Mouse (Mus musculus): ENCODE measurements around the gene Sept11. TPM values are rescaled to one million over a fixed set of nuclear protein-coding genes. Genes with fewer than 3 reads are reported as not detected.

Sept11 gene
- polyA plus RNA-seq, 1 experiment = 29.9 TPM

DNA sequence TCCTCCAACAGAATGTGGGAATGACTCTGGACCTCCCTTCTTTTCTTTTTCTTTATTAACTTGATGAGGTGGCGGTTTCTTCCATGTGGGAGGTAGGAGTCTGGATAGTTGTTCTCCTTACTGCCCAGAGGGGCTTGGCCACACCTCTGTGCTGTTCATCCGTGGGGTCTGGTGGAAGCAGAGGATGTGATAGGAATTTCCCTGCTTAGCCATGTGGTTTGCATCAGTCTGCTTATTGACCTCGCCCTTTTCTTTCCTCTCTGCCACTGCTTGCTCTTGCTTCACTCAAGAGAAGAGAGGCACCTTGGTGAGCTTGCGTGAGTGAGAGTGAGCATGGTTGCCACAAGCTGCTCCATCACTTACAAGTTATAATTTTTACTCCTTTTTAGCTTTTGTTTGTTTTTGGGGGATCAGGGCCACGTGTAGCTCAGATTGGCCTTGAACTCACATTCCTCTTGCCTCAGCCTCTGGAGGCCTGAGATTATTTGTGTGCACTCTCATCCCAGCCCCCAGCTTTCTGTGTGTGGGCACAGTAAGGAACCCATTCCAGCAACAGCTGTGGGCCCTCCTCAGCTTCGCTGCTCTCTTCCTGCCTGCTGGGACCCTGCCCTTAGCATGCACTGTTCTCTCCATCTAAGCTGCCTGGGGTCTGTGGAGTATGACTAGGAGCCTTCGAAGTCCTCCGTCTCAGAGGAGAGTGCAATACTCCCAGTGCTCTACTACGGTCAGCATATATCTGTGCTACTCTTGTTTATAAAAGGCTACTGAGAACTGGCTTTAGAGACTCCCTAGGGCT is 31.0 kb downstream of the Sept11 start:
- DNase-seq (ENCODE audit: low read depth, low spot score) = no peak
- 69% methylated on average over 9 of the region's 9 CpGs for WGBS

GRCm38 (mm10) chr5:93125325-93125724 is 32.1 kb downstream of the Sept11 start:
- DNase-seq (ENCODE audit: low read depth, low spot score) = no peak
- WGBS = 93% methylated on average over 6 of the region's 6 CpGs

DNA sequence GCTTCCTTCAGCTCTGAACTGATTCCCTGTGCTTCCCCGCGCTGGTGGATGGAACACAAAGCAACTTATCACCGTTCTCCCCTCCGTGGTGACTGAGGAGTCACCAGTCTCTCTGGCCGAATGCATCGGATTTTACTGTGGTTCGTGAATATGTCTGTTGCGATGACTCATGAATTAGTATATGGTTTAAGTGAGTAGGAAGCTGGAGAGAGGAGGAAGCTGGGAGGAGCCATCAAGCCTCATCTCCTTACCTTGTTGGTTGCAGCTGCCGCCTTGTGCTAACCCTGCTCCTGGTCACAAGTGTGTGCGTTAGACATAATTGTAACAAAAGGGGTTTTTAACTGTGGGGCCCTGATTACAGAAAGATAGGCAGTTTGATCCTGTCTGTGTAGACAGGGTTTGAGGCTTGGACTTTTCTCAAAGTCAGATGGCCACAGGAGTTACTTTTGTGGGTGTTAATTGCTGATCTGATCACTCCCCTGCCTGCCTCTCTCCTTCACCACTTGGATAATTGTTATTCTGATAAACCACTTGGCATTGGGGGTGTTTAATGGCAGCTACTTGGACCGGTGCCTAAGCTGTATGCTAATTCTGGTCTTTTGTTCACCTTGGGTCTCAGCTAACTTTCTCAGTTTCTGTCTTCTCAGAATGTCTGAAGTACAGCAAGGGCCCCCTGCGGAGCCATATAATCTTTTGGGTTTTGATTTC is 33.1 kb downstream of the Sept11 start:
- WGBS = 69% methylated on average over 12 of the region's 12 CpGs
- DNase-seq (ENCODE audit: low read depth, low spot score) = no peak

- no peak for DNase-seq (ENCODE audit: low read depth, low spot score)
- WGBS = 87% methylated on average over 4 of the region's 4 CpGs
Observed at GRCm38 (mm10) chr5:93126930-93127562, 33.8 kb downstream of the Sept11 start.

GRCm38 (mm10) chr5:93127722-93128121 is 34.5 kb downstream of the Sept11 start:
- peak; percentile 57 for DNase-seq (ENCODE audit: low read depth, low spot score)
- WGBS = 0% methylated on average over 3 of the region's 3 CpGs

- peak; percentile 47 for DNase-seq (ENCODE audit: low read depth, low spot score)
- 32% methylated on average over 3 of the region's 3 CpGs for WGBS
Observed at GRCm38 (mm10) chr5:93128765-93129164, 35.5 kb downstream of the Sept11 start.

DNA sequence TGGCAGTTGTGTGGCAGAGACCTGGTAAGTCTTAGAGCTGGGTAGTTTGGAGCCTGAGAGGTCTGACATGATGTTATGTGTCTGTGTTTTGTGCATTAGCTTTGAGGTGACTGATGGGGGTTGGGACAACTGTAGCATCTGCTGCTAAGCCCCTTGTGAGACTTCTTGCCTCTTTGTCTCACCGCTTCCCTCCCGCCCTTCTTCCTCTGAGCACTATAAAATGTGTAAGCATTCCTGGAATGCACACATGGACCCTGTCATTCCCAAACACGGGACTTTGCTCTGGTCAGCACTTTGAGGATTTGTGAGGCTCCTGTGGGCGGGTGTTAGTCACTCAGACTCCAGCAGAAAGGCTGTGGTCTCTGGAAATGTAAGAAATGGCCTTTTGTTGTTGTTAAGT is 36.7 kb downstream of the Sept11 start:
- DNase-seq (ENCODE audit: low read depth, low spot score) = no peak
- 37% methylated on average over 4 of the region's 4 CpGs for WGBS

DNA sequence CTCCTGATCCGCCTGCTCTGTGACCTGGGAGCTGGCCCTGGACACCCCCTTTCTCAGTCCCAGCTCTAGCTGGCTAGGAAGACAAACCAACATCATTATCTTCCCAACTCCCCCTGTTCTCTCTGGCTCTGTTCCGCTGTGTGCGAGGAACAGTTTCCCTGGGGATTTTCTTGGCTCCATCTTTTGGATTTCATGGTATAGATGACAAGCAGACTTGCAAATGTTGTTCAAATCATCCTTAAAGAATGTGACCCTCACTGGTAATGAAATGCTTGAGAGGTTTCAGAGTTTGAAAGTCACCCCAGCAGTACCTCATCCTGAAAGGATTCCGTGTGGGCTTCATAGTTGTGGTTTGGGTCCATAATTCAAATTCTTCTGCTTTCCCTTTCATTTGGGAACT is 38.2 kb downstream of the Sept11 start:
- WGBS = 75% methylated on average over 4 of the region's 4 CpGs
- DNase-seq (ENCODE audit: low read depth, low spot score) = no peak

GRCm38 (mm10) chr5:93133445-93134244 is 40.4 kb downstream of the Sept11 start:
- 27% methylated on average over 10 of the region's 10 CpGs for WGBS
- no peak for DNase-seq (ENCODE audit: low read depth, low spot score)

GRCm38 (mm10) chr5:93135368-93136107 is 42.3 kb downstream of the Sept11 start:
- DNase-seq (ENCODE audit: low read depth, low spot score) = no peak
- WGBS = 75% methylated on average over 10 of the region's 10 CpGs

GRCm38 (mm10) chr5:93136956-93137586 is 43.8 kb downstream of the Sept11 start:
- 53% methylated on average over 5 of the region's 5 CpGs for WGBS
- no peak for DNase-seq (ENCODE audit: low read depth, low spot score)

DNA sequence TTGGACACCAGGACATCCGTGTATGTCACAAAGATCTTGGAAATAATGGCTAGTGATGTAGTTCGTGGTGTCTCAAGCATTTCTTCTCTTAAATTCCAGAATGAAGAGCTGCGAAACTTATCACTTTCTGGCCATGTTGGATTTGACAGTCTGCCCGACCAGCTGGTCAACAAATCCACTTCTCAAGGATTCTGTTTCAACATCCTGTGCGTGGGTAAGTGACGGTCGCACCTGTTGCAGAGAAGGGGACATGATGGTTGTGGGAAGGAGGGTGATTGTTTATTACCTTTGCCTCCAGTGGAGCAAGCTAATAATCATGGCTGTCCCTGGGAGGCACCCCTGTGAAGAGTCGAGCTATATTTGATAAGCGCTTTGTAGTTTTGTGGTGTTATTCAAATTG is 46.1 kb downstream of the Sept11 start:
- no peak for DNase-seq (ENCODE audit: low read depth, low spot score)
- 92% methylated on average over 9 of the region's 9 CpGs for WGBS

DNA sequence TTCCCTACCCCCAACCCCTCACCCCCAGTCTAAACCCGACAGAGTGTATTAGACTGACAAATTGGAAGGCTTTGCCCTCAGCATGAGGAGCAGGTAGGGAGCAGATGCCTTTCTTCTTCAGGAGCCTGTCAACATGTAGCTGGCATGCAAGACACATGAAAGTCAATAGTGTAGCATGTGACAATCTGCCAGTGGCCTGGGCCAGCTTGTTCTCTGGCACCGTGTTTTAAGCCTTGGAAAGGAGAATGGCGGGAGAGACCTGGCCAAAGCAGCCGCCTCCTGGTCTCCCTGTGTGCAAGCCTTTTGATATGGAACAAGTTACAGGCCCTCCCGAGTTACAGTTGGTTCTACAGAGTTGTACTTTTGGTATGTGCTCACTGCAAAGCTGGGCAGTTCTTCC is 47.5 kb downstream of the Sept11 start:
- no peak for DNase-seq (ENCODE audit: low read depth, low spot score)
- 91% methylated on average over 5 of the region's 5 CpGs for WGBS

GRCm38 (mm10) chr5:93143360-93144091 is 50.3 kb downstream of the Sept11 start:
- 70% methylated on average over 12 of the region's 12 CpGs for WGBS
- no peak for DNase-seq (ENCODE audit: low read depth, low spot score)

- DNase-seq (ENCODE audit: low read depth, low spot score) = no peak
- 49% methylated on average over 5 of the region's 5 CpGs for WGBS
Observed at GRCm38 (mm10) chr5:93144874-93145273, 51.6 kb downstream of the Sept11 start.

DNA sequence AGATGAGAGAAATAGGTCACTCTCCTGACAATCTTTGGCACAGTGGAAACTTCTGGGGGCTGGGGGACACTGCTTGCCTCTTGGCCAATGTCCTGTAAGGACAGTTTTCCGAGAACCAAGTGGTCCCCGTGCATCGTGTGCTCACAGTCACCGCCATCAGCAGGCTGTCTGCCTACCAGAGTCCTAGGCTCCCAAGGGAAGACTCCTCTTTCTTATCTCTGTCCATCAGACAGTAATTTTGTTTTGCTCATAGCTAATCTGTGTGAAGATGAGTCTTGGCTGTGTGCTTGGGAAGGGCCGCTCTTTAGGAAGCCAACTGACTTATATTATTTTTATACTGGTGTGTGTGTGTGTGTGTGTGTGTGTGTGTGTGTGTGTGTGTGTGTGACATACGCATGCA is 52.3 kb downstream of the Sept11 start:
- no peak for DNase-seq (ENCODE audit: low read depth, low spot score)
- WGBS = 76% methylated on average over 6 of the region's 6 CpGs

- 62% methylated on average over 12 of the region's 12 CpGs for WGBS
- DNase-seq (ENCODE audit: low read depth, low spot score) = no peak
Observed at GRCm38 (mm10) chr5:93149969-93150777, 56.9 kb downstream of the Sept11 start.

All from large intestine, adult 2 months (tissue).